Mouse (Mus musculus) T-helper 1 cell (primary cell): ENCODE measurements around the gene Gm20741.

Experiments
- in situ Hi-C: fragments of 300-600 bp; cut with MboI, MseI; formaldehyde crosslinking; loops from one replicate; pipeline ENCODE4 v1.15.1; 2025; ENCODE audit warnings: high pct_unique_total_duplicates

The Gm20741 gene

DNA sequence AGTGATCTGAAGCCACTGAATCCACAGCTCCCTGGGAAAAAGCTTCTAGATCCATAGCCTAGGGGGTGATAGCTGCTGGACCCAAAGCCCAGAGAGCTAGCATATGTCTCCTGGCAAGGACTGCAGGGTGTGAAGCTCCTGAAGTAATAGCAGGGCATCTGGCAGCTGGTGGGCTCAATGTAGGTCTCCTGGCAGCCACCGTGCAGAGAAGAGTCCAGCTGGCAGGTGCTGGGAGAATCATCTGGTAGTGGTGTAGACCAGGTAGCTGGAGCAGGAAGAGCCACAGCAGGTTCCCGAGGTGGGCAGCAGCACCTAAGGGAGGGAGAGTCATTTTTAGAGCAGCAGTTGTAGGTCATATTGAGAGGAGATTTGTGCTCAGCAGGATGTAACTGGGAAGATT lies at the start of gene Gm20741:
Gm20741 (minus strand) TSS at position 394 of the 400 bp plus-strand sequence.
- in situ Hi-C loops, result no loop called here

DNA sequence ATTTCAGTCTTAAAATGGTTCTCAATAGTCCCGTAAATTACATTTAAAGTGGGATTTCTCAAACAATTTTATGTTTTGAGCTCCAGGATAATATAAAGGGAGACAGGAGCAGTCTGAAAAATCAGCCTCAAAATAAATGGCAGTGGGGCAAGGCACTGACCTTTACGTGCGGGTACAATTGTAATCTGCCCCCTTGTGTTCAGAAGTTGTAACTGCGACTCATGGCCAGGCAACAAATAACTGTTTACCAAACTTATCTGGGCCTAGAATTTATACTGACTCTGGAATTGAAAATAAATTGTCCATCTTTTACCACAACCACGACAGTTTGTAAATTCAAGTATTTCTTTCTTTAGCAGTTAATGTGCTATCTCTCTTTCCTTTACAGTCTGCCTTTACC lies 39.4 kb upstream of the Gm20741 start:
- in situ Hi-C loops, result no loop called here

DNA sequence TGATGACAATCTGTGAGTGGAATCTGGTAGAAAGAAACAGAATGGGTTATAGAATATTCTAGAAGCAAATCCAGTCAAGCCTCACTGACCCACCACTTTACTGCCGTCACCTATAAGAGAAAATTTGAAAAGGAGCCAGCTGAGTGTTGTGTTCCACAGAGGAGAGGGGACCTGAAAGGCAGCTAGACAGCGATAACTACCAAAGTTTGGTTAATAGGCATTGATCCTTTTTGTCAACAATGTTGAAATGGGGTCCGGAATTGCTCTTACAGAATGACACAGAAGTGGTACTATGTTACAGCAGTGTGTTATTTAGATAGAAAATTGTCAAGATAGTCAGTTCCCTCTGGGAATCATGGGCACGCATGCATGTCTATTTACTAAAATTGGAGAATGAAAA lies 36.5 kb upstream of the Gm20741 start:
- in situ Hi-C loops, result loop anchor here (10.0 kb wide), 1 partner anchor 1314 kb away; no protein-coding TSS in a partner anchor

DNA sequence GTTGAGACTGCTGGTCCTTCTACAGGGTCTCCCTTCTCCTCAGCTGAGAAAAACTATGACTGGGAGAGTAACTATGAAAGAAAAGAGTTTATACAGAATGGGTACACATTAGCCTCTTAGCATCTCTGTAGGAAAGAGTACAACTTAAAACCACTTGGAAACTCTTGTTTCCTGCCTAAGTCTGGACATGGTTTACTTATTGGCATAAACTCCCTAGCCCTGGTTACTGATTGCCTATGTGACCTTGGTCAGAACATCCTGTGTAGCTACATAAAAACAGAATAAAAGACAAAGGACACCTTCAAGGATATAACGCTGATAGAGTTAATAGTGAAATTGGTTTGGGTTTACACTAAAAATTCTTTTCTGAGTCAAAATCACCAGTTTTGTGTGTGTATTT lies 35.3 kb upstream of the Gm20741 start:
- in situ Hi-C loops, result loop anchor here (10.0 kb wide), 1 partner anchor 1313 kb away; no protein-coding TSS in a partner anchor

DNA sequence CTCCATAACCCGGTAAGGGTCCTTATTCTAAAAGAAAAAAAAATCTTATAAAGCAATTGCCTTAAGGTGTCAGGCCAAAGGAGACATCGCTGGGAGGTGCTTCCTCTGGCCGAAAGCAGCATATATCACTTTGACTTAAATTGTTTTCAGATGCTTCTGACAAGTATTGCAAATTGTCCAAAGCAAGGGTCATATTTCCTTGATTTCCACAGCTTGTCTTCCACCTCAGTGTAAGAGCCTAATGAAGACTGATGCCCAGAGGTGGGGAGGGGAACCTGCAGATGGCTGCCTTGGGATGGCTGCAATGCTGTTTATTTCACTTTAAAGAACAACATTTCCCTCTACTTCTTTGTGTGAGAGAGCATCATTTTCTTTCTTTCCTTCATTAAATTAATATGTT lies 15.0 kb upstream of the Gm20741 start:
- in situ Hi-C loops, result no loop called here

DNA sequence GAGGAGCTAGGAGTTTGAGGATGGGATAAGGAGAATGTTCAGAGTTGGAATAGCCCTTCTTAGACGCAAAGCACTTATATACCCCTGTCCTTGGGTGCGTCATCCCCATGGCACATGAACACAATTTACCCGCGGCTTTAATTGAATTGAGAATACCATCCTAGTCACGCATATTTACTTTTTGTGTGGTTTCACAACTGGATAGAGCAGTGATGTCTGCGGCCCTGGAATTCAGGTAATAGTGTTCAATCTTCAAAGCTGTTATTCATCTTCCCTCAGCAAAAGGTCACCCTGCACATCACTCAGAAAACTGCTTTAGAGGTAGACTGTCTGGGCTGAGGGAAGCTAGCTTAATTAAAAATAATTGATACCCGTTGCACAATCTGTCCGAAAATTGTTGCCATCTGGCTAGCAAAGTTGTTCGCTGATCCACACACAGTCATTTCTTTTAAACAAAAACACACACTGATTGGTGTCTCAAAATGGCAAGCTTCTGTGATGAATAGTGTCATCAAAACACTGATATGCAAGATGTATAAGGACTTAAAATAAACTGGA lies 14.2 kb upstream of the Gm20741 start, which contains the start of gene Krtap14:
Krtap14 (minus strand) TSS at position 51 of the 558 bp plus-strand sequence.
- in situ Hi-C loops, result no loop called here

DNA sequence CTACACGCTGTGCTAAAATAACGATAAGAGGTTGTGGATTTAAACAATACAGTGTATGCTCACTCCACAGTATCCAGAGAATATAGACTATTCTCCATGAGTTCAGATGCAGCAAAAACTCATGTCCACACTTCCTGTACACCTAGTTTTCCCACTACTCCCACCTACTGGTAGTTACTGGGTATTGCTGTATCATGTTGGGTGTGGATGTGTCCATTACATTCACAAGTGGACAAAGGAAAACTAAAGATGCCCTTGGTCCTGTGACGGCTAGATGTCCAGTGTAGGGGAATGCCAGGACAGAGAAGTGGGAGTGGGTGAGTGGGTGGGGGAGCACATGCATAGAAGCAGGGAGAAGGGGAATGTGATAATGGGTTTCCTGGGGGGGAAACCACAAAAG lies 11.7 kb upstream of the Gm20741 start:
- in situ Hi-C loops, result no loop called here

DNA sequence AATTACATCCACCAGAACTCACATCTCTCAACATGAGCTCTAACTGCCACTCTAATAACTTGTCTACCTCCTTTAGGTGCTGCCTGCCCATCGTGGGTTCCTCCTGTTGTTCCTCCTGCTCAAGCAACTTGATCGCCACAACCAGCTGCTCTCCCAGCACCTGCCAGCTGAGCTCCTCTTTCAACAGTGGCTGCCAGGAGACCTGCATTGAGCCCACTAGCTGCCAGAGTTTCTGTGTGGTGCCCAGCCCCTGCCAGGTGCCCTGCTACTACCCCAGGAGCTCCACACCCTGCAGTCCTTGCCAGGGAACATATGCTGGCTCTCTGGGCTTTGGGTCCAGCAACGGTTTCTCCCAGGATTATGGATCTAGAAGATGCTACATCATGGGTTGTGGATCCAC lies 8.0 kb upstream of the Gm20741 start, which contains the start of gene Krtap15:
Krtap15 (plus strand) TSS at position 150 of the 400 bp plus-strand sequence.
- in situ Hi-C loops, result no loop called here

DNA sequence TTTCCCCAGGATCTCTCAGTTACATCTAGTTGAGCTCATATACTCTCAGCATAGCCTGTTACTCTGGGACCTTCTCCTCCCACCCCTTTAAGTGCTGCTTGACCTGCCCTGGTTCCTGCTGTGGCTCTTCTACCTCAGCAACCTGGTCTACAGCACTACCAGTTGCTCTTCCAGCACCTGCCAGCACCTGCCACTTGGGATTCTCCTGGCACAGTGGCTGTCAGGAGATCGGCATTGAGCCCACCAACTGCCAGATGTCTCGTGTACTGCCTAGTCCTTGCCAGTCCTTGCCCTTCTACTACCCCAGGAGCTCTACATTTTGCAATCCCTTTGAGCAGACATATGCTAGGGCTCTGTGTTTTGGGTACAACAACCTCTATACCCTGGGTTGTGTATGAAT lies 25.2 kb downstream of the Gm20741 start:
- in situ Hi-C loops, result no loop called here

DNA sequence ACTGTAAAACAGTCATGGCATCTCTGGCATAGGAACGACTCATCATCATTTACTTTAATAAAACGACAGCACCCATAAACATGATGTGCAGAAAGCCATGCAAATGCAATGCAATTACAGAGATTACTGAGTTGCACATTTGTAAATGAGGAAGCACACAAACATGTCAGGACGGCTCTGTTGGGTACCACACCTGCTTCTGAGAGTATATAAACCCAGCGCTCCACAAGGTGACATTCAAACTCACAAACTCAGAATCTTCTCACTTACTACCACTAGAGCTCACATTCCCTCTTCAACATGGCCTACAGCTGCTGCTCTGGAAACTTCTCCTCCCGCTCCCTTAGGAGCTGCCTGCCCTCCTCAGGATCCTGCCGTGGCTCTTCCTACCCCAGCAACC lies 34.4 kb downstream of the Gm20741 start, which contains the start of gene Gm5965:
Gm5965 (plus strand) TSS at position 301 of the 400 bp plus-strand sequence.
- in situ Hi-C loops, result no loop called here

DNA sequence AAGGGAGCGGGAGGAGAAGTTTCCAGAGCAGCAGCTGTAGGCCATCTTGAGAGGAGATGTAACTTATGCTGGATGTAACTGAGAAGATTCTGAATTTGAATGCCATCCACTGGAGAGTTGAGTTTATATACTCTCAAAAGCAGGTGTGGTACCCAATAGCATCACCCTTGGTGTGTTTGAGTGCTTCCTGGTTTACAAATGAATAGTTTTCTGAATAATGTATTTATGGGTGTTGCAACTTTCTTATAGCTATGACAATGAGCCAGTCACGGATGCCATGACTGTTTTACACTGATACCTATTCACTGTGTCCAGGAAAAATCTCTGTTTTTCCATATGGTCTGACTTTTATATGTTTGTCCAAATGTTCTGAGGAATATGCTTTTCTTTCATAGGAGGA lies 37.9 kb downstream of the Gm20741 start, which contains the start of gene 2310057N15Rik:
2310057N15Rik (minus strand) TSS at position 101 of the 400 bp plus-strand sequence.
- in situ Hi-C loops, result no loop called here
